Mouse (Mus musculus) kidney, postnatal 0 days (tissue): ENCODE measurements around the gene Nrp2. TPM values are rescaled to one million over a fixed set of nuclear protein-coding genes. Genes with fewer than 3 reads are reported as not detected.
A peak's percentile ranks its signal among the peaks of the same experiment; 100 is the strongest.

Source experiments
- ATAC-seq: fragments of 200-750 bp; cut with Nextera tagmentation; replicated peaks from 2 replicates; pipeline ENCODE4 v1.8.0; 2017; ENCODE audit warnings: low read depth, moderate number of reproducible peaks, moderate TSS enrichment, moderate library complexity; ENCODE audit not compliant: low FRiP score
- DNase-seq: peaks from one replicate; pipeline ENCODE4 v3.0.0-alpha.2; 2016; ENCODE audit warnings: low spot score
- H3K27ac ChIP-seq: fragments of 300-500 bp; sonication (generic); 2 replicates; pipeline ENCODE4 v1.5.1; 2014; ENCODE audit warnings: mild to moderate bottlenecking
- H3K27me3 ChIP-seq: fragments of 300-500 bp; sonication (generic); 2 replicates; pipeline ENCODE4 v1.6.1; 2014; ENCODE audit warnings: low read length, mixed read lengths; ENCODE audit not compliant: insufficient read depth
- H3K36me3 ChIP-seq: fragments of 300-500 bp; sonication (generic); 2 replicates; pipeline ENCODE4 v1.6.1; 2014; ENCODE audit warnings: low read length, mixed read lengths; ENCODE audit not compliant: insufficient read depth
- H3K4me1 ChIP-seq: fragments of 300-500 bp; sonication (generic); replicated peaks from 2 replicates; pipeline ENCODE4 v1.6.1; 2014; ENCODE audit warnings: antibody characterized with exemption, low read length, mixed read lengths; ENCODE audit not compliant: insufficient read depth
- H3K4me2 ChIP-seq: fragments of 300-500 bp; sonication (generic); 2 replicates; pipeline ENCODE4 v1.6.1; 2014; ENCODE audit warnings: mild to moderate bottlenecking, low read length, moderate library complexity, mixed read lengths
- H3K4me3 ChIP-seq: fragments of 300-500 bp; sonication (generic); replicated peaks from 2 replicates; pipeline ENCODE4 v1.5.1; 2014; ENCODE audit warnings: low read depth, low read length
- H3K9ac ChIP-seq: fragments of 300-500 bp; sonication (generic); 2 replicates; pipeline ENCODE4 v1.6.1; 2014; ENCODE audit warnings: low read depth, low read length
- H3K9me3 ChIP-seq: fragments of 300-500 bp; sonication (generic); replicated peaks from 2 replicates; pipeline ENCODE4 v1.6.1; 2016; ENCODE audit warnings: low read length, inconsistent platforms, mixed read lengths
- CTCF ChIP-seq: IDR thresholded peaks from 2 replicates; pipeline ENCODE4 v1.5.1; 2016; ENCODE audit warnings: antibody characterized with exemption, low read depth, mild to moderate bottlenecking, moderate library complexity
- WGBS: fragments of 180-500 bp; shearing (Covaris S2); extraction: QIAGEN DNeasy Blood & Tissue Kit; methylation state at CpG from one replicate; pipeline ENCODE4 v1.1.7; 2014; 5-methylcytosine and 5-hydroxymethylcytosine counted together
- polyA plus RNA-seq: library from polyadenylated mRNA; unstranded; fragments of >200 nt; fragmentation: Nextera tagmentation; extraction: Ambion mirVana; gene quantifications from 2 replicates; pipeline ENCODE4 v1.2.1, GENCODE M21; 2015

Gene Nrp2
- polyA plus RNA-seq, 1 experiment from 2014 or later: 5.6 TPM

GRCm38 (mm10) chr1:62860788-62861187, 157.7 kb downstream of the Nrp2 start:
- WGBS: 18% methylated on average over 5 of the region's 5 CpGs
- ATAC-seq: peak; percentile 25; the same call in 1 of the 2 replicates

More at GRCm38 (mm10) chr1:62860788-62861187, 157.7 kb downstream of the Nrp2 start:
- TF ChIP-seq CTCF: no peak
- no peaks in the 10 kb centered on the region for H3K27me3 ChIP-seq
- DNase-seq: peak; percentile 65
- no peaks in the 10 kb centered on the region for H3K36me3 ChIP-seq
- no peak overlapping the region for H3K4me3 ChIP-seq
- no peak overlapping the region for H3K27ac ChIP-seq
- 0 out of 2 replicates have a peak, but pooled peaks cover 6% of the 10 kb centered on the region for H3K4me1 ChIP-seq
- H3K9me3 ChIP-seq: no peaks in the 10 kb centered on the region; the same call in 1 of the 2 replicates
- H3K9ac ChIP-seq: no peak overlapping the region
- no peak overlapping the region for H3K4me2 ChIP-seq
